Mouse (Mus musculus): ENCODE data around the gene Pheta2.

DNA sequence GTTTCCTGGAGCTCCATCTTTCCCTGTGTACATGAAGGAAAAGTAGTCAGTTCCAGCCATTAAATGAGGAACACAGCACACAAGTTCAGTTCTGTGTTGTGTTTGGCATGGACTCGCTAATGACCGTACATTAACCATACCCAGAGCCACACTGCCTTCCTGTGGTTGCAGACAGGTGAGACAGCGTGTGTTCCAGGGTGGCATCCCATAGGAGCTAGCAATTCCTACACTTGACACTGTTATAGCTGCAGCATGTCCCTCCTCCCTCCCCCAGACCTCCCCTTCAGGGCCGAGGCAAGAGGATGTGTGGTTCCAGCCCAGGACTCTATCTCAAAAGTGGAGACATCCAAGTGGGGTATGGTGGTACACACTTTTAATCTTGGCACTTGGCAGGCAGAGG is 11.6 kb downstream of the Pheta2 start:
- no peak for TF ChIP-seq ZNF384 (IDR thresholded peaks at IDR 0.05; ENCODE audit: low read depth, low read length)
- no peak for TF ChIP-seq HCFC1 (IDR thresholded peaks at IDR 0.05; ENCODE audit: borderline replicate concordance, insufficient read depth, low read length)
- no peak for TF ChIP-seq ZC3H11A (IDR thresholded peaks at IDR 0.05; ENCODE audit: borderline replicate concordance, low read depth, low read length)
- TF ChIP-seq MAFK (IDR thresholded peaks at IDR 0.05; ENCODE audit: insufficient read depth, low read depth, low read length) = no peak
- TF ChIP-seq CHD2 (IDR thresholded peaks at IDR 0.05; ENCODE audit: low read depth, low read length) = no peak

Data from ES-E14 (cell line).